8 mouse cellular contexts compared by ENCODE assay signal in genomic region chr14:121053020-121053518, GRCm38 (mm10). TPM values are rescaled to one million over a fixed set of nuclear protein-coding genes. Genes with fewer than 3 reads are reported as not detected.
DNase-seq lines count a peak whose midpoint lies in the region; ATAC-seq lines count a peak whose summit lies in the region.

No protein-coding gene starts in this region.

- H3K27me3 ChIP-seq in embryonic facial prominence, embryonic 12.5 days: no peaks in the 10 kb centered on the region
- H3K27me3 ChIP-seq in hindbrain, embryonic 10.5 days (ENCODE audit: insufficient read depth, poor library complexity, severe bottlenecking): no peaks in the 10 kb centered on the region; the same call in 1 of the 2 replicates
- no peaks in the 10 kb centered on the region for H3K27me3 ChIP-seq in limb, embryonic 10.5 days (ENCODE audit: low read depth, poor library complexity, severe bottlenecking)
- H3K27me3 ChIP-seq in midbrain, embryonic 14.5 days (ENCODE audit: control insufficient read depth, insufficient read depth, low read length): no peaks in the 10 kb centered on the region

- peak; percentile 83 for DNase-seq in R1 (ENCODE audit: low read depth, low spot score)
- DNase-seq in hindbrain, embryonic 10.5 days (ENCODE audit: low spot score): peak; percentile 71
- peak; percentile 43 for DNase-seq in limb, embryonic 10.5 days (ENCODE audit: low spot score)
- DNase-seq in midbrain, embryonic 14.5 days: peak; percentile 51
- DNase-seq in right cerebral cortex, postnatal 36 days (ENCODE audit: low spot score in 2 of 2): no peak
- DNase-seq in cerebellum, adult 9-10 months: no peak

- under 1% methylated on average over 5 of the region's 5 CpGs for WGBS in embryonic facial prominence, embryonic 12.5 days
- WGBS in hindbrain, embryonic 10.5 days: 0% methylated on average over 5 of the region's 5 CpGs
- 2% methylated on average over 5 of the region's 5 CpGs for WGBS in limb, embryonic 10.5 days
- 2% methylated on average over 5 of the region's 5 CpGs for WGBS in midbrain, embryonic 14.5 days

- H3K36me3 ChIP-seq in embryonic facial prominence, embryonic 12.5 days: no peaks in the 10 kb centered on the region
- H3K36me3 ChIP-seq in hindbrain, embryonic 10.5 days: peaks cover 5% of the 10 kb centered on the region; the same call in 1 of the 2 replicates
- peaks cover 16% of the 10 kb centered on the region for H3K36me3 ChIP-seq in limb, embryonic 10.5 days
- H3K36me3 ChIP-seq in midbrain, embryonic 14.5 days (ENCODE audit: control insufficient read depth, insufficient read depth, low read length): no peaks in the 10 kb centered on the region

- ATAC-seq in embryonic facial prominence, embryonic 12.5 days (ENCODE audit: insufficient number of reproducible peaks, insufficient read depth, low FRiP score, low TSS enrichment): peak; percentile 63; the same call in 1 of the 2 replicates
- ATAC-seq in midbrain, embryonic 14.5 days (ENCODE audit: low FRiP score, low TSS enrichment): no peak
- ATAC-seq in erythroid progenitor cell, adult 5-6 weeks (replicated peaks; ENCODE audit: low FRiP score, poor library complexity, severe bottlenecking): no peak

- peaks cover 65% of the 10 kb centered on the region for H3K4me1 ChIP-seq in embryonic facial prominence, embryonic 12.5 days
- H3K4me1 ChIP-seq in hindbrain, embryonic 10.5 days (replicated peaks): peaks cover 51% of the 10 kb centered on the region
- peaks cover 84% of the 10 kb centered on the region for H3K4me1 ChIP-seq in limb, embryonic 10.5 days
- peaks cover 9% of the 10 kb centered on the region for H3K4me1 ChIP-seq in midbrain, embryonic 14.5 days (ENCODE audit: control insufficient read depth, insufficient read depth, low read length)

- H3K9me3 ChIP-seq in embryonic facial prominence, embryonic 12.5 days: no peaks in the 10 kb centered on the region
- H3K9me3 ChIP-seq in hindbrain, embryonic 10.5 days: no peaks in the 10 kb centered on the region
- H3K9me3 ChIP-seq in limb, embryonic 10.5 days (replicated peaks): no peaks in the 10 kb centered on the region
- H3K9me3 ChIP-seq in midbrain, embryonic 14.5 days (ENCODE audit: control insufficient read depth, low read length): no peaks in the 10 kb centered on the region

- H3K4me2 ChIP-seq in embryonic facial prominence, embryonic 12.5 days (replicated peaks): peak overlapping the region; percentile 30
- H3K4me2 ChIP-seq in midbrain, embryonic 14.5 days (ENCODE audit: low read length): peak overlapping the region; percentile 11; the same call in 1 of the 2 replicates

- H3K4me3 ChIP-seq in embryonic facial prominence, embryonic 12.5 days: no peak overlapping the region
- H3K4me3 ChIP-seq in hindbrain, embryonic 10.5 days: peak overlapping the region; percentile 30
- H3K4me3 ChIP-seq in limb, embryonic 10.5 days: peak overlapping the region; percentile 21
- H3K4me3 ChIP-seq in midbrain, embryonic 14.5 days (replicated peaks; ENCODE audit: low read depth, low read length): no peak overlapping the region

- H3K27ac ChIP-seq in embryonic facial prominence, embryonic 12.5 days: peak overlapping the region; percentile 76
- peak overlapping the region; percentile 76 for H3K27ac ChIP-seq in hindbrain, embryonic 10.5 days
- H3K27ac ChIP-seq in limb, embryonic 10.5 days: peak overlapping the region; percentile 71
- H3K27ac ChIP-seq in midbrain, embryonic 14.5 days (replicated peaks; ENCODE audit: low read depth, low read length): no peak overlapping the region

- H3K9ac ChIP-seq in embryonic facial prominence, embryonic 12.5 days: no peak overlapping the region
- H3K9ac ChIP-seq in midbrain, embryonic 14.5 days (replicated peaks; ENCODE audit: low read length): no peak overlapping the region

RNA-seq across cellular contexts. Expression of gene Farp1, which starts 18.1 kb away (rescaled TPM):
- polyA plus RNA-seq in embryonic facial prominence, embryonic 12.5 days (2016; fragmentation: Nextera tagmentation; extraction: Ambion mirVana): 53.1 and 55.9 TPM in 2 replicates
- 25.2 and 25.8 TPM in 2 replicates for polyA plus RNA-seq in hindbrain, embryonic 10.5 days (2016; fragmentation: Nextera tagmentation; extraction: Ambion mirVana)
- polyA plus RNA-seq in limb, embryonic 10.5 days (2016; fragmentation: Nextera tagmentation; extraction: Ambion mirVana): 43.3 and 53.2 TPM in 2 replicates
- 41.8 and 42.8 TPM in 2 replicates for polyA plus RNA-seq in midbrain, embryonic 14.5 days (2014; fragmentation: Nextera tagmentation; extraction: Ambion mirVana)
- total RNA-seq in erythroid progenitor cell, adult 5-6 weeks (2015; ENCODE audit: low replicate concordance): not detected in 2 replicates
- total RNA-seq in erythroid progenitor cell, adult 5-6 weeks (2017; ENCODE audit: low replicate concordance): 0.13 TPM in 1 of 2 replicates, not detected in the other

Comparison
In these comparisons a context has a peak if more than half of its experiments do, and no peak if none do; other contexts are left out.
1. DNase-seq: peak in R1 (single experiment), hindbrain, embryonic 10.5 days (single experiment), limb, embryonic 10.5 days (single experiment) and midbrain, embryonic 14.5 days (single experiment); none in right cerebral cortex, postnatal 36 days (0 of 2) and cerebellum, adult 9-10 months (single experiment).
2. H3K4me3 ChIP-seq: peak in hindbrain, embryonic 10.5 days (single experiment) and limb, embryonic 10.5 days (single experiment); none in embryonic facial prominence, embryonic 12.5 days (single experiment) and midbrain, embryonic 14.5 days (single experiment).